Mouse (Mus musculus): ENCODE results near the gene Cox5a. TPM values are rescaled to one million over a fixed set of nuclear protein-coding genes. Genes with fewer than 3 reads are reported as not detected.

The Cox5a gene
- polyA plus RNA-seq, 1 experiment, result 397 TPM

GRCm38 (mm10) chr9:57537044-57537727, 16.1 kb downstream of the Cox5a start, which contains the start of gene Fam219b:
TSS of gene Fam219b (plus strand) at chr9:57537528.
- peak within 1 kb of the TSS; percentile 92 for H3K4me3 ChIP-seq (ENCODE audit: control insufficient read depth, insufficient read depth, low read length)
- H3K27me3 ChIP-seq (ENCODE audit: control insufficient read depth, insufficient read depth, low read length), result no peaks in the 10 kb centered on the region
- H3K4me1 ChIP-seq (replicated peaks; ENCODE audit: control insufficient read depth, insufficient read depth, low read length), result peaks cover 10% of the 10 kb centered on the region
- peak within 1 kb of the TSS; percentile 8; the same call in 1 of the 2 replicates for H3K27ac ChIP-seq (ENCODE audit: control insufficient read depth, insufficient read depth, low read length)
- TF ChIP-seq CTCF (IDR thresholded peaks at IDR 0.05; ENCODE audit: borderline replicate concordance, control insufficient read depth, extremely low read depth, insufficient read depth, low read length, poor library complexity) (no peak), POLR2A (IDR thresholded peaks at IDR 0.05; ENCODE audit: control insufficient read depth, extremely low read depth, insufficient read depth, low read length, poor library complexity) (no peak; the same call in 1 of the 2 replicates)
- peak; percentile 86 for DNase-seq
- peaks cover 10% of the 10 kb centered on the region for H3K36me3 ChIP-seq (ENCODE audit: control insufficient read depth, insufficient read depth, low read length)
- 2% methylated on average over 45 of the region's 45 CpGs for WGBS

- no peak for DNase-seq
- no peaks in the 10 kb centered on the region for H3K27me3 ChIP-seq (ENCODE audit: control insufficient read depth, insufficient read depth, low read length)
- TF ChIP-seq CTCF (IDR thresholded peaks at IDR 0.05; ENCODE audit: borderline replicate concordance, control insufficient read depth, extremely low read depth, insufficient read depth, low read length, poor library complexity), result 0 out of 2 replicates have a peak, but pooled peaks have one; percentile 16
- TF ChIP-seq POLR2A (IDR thresholded peaks at IDR 0.05; ENCODE audit: control insufficient read depth, extremely low read depth, insufficient read depth, low read length, poor library complexity), result no peak
- WGBS, result 0% methylated on average over 20 of the region's 24 CpGs
- no peak overlapping the region for H3K27ac ChIP-seq (ENCODE audit: control insufficient read depth, insufficient read depth, low read length)
- peaks cover 10% of the 10 kb centered on the region for H3K36me3 ChIP-seq (ENCODE audit: control insufficient read depth, insufficient read depth, low read length)
- H3K4me3 ChIP-seq (ENCODE audit: control insufficient read depth, insufficient read depth, low read length), result peak overlapping the region; percentile 92
- H3K4me1 ChIP-seq (replicated peaks; ENCODE audit: control insufficient read depth, insufficient read depth, low read length), result peaks cover 10% of the 10 kb centered on the region
These were observed 16.7 kb downstream of the Cox5a start for GRCm38 (mm10) chr9:57537728-57538181.

- 93% methylated on average over 2 of the region's 2 CpGs for WGBS
- Histone ChIP-seq H3K4me3 (ENCODE audit: control insufficient read depth, insufficient read depth, low read length) (no peak overlapping the region), H3K27ac (ENCODE audit: control insufficient read depth, insufficient read depth, low read length) (no peak overlapping the region), H3K4me1 (replicated peaks; ENCODE audit: control insufficient read depth, insufficient read depth, low read length) (peaks cover 10% of the 10 kb centered on the region), H3K27me3 (ENCODE audit: control insufficient read depth, insufficient read depth, low read length) (no peaks in the 10 kb centered on the region), H3K36me3 (ENCODE audit: control insufficient read depth, insufficient read depth, low read length) (peaks cover 10% of the 10 kb centered on the region)
- no peak for TF ChIP-seq POLR2A (IDR thresholded peaks at IDR 0.05; ENCODE audit: control insufficient read depth, extremely low read depth, insufficient read depth, low read length, poor library complexity)
- no peak for TF ChIP-seq CTCF (IDR thresholded peaks at IDR 0.05; ENCODE audit: borderline replicate concordance, control insufficient read depth, extremely low read depth, insufficient read depth, low read length, poor library complexity)
- DNase-seq, result no peak
These were observed 18.5 kb downstream of the Cox5a start for GRCm38 (mm10) chr9:57539550-57539949.

GRCm38 (mm10) chr9:57541312-57541711, 20.2 kb downstream of the Cox5a start:
- H3K27ac ChIP-seq (ENCODE audit: control insufficient read depth, insufficient read depth, low read length), result no peak overlapping the region
- H3K36me3 ChIP-seq (ENCODE audit: control insufficient read depth, insufficient read depth, low read length), result peaks cover 16% of the 10 kb centered on the region
- H3K4me1 ChIP-seq (replicated peaks; ENCODE audit: control insufficient read depth, insufficient read depth, low read length), result peaks cover 10% of the 10 kb centered on the region
- no peaks in the 10 kb centered on the region for H3K27me3 ChIP-seq (ENCODE audit: control insufficient read depth, insufficient read depth, low read length)
- 11% methylated on average over 1 of the region's 1 CpGs for WGBS
- peak; percentile 38 for DNase-seq
- TF ChIP-seq POLR2A (IDR thresholded peaks at IDR 0.05; ENCODE audit: control insufficient read depth, extremely low read depth, insufficient read depth, low read length, poor library complexity) (no peak), CTCF (IDR thresholded peaks at IDR 0.05; ENCODE audit: borderline replicate concordance, control insufficient read depth, extremely low read depth, insufficient read depth, low read length, poor library complexity) (no peak)
- no peak overlapping the region for H3K4me3 ChIP-seq (ENCODE audit: control insufficient read depth, insufficient read depth, low read length)

GRCm38 (mm10) chr9:57543951-57544350, 22.9 kb downstream of the Cox5a start:
- TF ChIP-seq CTCF (IDR thresholded peaks at IDR 0.05; ENCODE audit: borderline replicate concordance, control insufficient read depth, extremely low read depth, insufficient read depth, low read length, poor library complexity) (no peak), POLR2A (IDR thresholded peaks at IDR 0.05; ENCODE audit: control insufficient read depth, extremely low read depth, insufficient read depth, low read length, poor library complexity) (no peak)
- H3K27me3 ChIP-seq (ENCODE audit: control insufficient read depth, insufficient read depth, low read length), result no peaks in the 10 kb centered on the region
- no peak overlapping the region for H3K4me3 ChIP-seq (ENCODE audit: control insufficient read depth, insufficient read depth, low read length)
- H3K4me1 ChIP-seq (replicated peaks; ENCODE audit: control insufficient read depth, insufficient read depth, low read length), result no peaks in the 10 kb centered on the region
- no peak overlapping the region for H3K27ac ChIP-seq (ENCODE audit: control insufficient read depth, insufficient read depth, low read length)
- peaks cover 16% of the 10 kb centered on the region for H3K36me3 ChIP-seq (ENCODE audit: control insufficient read depth, insufficient read depth, low read length)
- no peak for DNase-seq
- WGBS, result 90% methylated on average over 3 of the region's 3 CpGs

- H3K27ac ChIP-seq (ENCODE audit: control insufficient read depth, insufficient read depth, low read length), result no peak overlapping the region
- H3K4me3 ChIP-seq (ENCODE audit: control insufficient read depth, insufficient read depth, low read length), result no peak overlapping the region
- peaks cover 14% of the 10 kb centered on the region for H3K36me3 ChIP-seq (ENCODE audit: control insufficient read depth, insufficient read depth, low read length)
- TF ChIP-seq CTCF (IDR thresholded peaks at IDR 0.05; ENCODE audit: borderline replicate concordance, control insufficient read depth, extremely low read depth, insufficient read depth, low read length, poor library complexity), result no peak
- no peak for TF ChIP-seq POLR2A (IDR thresholded peaks at IDR 0.05; ENCODE audit: control insufficient read depth, extremely low read depth, insufficient read depth, low read length, poor library complexity)
- no peaks in the 10 kb centered on the region for H3K27me3 ChIP-seq (ENCODE audit: control insufficient read depth, insufficient read depth, low read length)
- DNase-seq, result no peak
- WGBS, result 86% methylated on average over 5 of the region's 5 CpGs
- peaks cover 4% of the 10 kb centered on the region for H3K4me1 ChIP-seq (replicated peaks; ENCODE audit: control insufficient read depth, insufficient read depth, low read length)
These were observed 26.2 kb downstream of the Cox5a start for GRCm38 (mm10) chr9:57547287-57547686.
